Mouse (Mus musculus) erythroblast, embryonic 14.5 days (primary cell): ENCODE measurements around the gene Adamtsl1.

Experiments
- GATA1 ChIP-seq: IDR thresholded peaks from 2 replicates; pipeline ENCODE4 v1.6.1; 2012; ENCODE audit warnings: low read length, inconsistent platforms, mixed read lengths
- TAL1 ChIP-seq: IDR thresholded peaks from 3 replicates; pipeline ENCODE4 v1.6.1; 2012; ENCODE audit warnings: low read length, inconsistent platforms, mixed read lengths

DNA sequence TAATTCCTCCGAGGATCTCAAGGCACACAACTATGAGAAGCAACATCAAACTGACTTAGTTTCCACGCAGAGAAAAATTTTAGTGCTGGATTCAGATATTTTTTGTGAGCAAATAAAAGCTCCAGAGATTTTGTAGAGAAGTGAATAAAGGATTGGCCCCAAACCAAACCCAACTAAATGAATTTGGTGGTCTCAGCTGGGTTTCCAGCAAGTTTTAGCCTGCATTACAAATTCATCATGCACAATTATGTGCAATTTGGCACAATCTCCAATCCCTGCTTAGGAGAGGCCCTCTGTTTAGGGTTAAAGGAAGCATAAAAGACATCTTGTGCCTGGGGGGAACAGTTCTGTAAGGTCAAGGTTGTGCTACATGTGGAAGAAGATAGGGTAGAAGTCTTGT, 427.9 kb downstream of the Adamtsl1 start:
- no peak for TF ChIP-seq GATA1
- no peak for TF ChIP-seq TAL1
